Mouse (Mus musculus) 3T3-L1 (cell line): ENCODE results near the gene Eps15l1.

ENCODE experiments used
- DNase-seq: peaks from one replicate; pipeline ENCODE4 v3.0.0-alpha.2; 2015; ENCODE audit warnings: low read depth, low spot score

The Eps15l1 gene

GRCm38 (mm10) chr8:72413839-72414238 lies 7.4 kb downstream of the Eps15l1 start:
- DNase-seq = peak; percentile 42

- DNase-seq = peak; percentile 78
Measured at GRCm38 (mm10) chr8:72409443-72409842, 11.8 kb downstream of the Eps15l1 start.

- peak; percentile 80 for DNase-seq
Measured at GRCm38 (mm10) chr8:72407878-72408277, 13.4 kb downstream of the Eps15l1 start.

GRCm38 (mm10) chr8:72402981-72403380 lies 18.3 kb downstream of the Eps15l1 start:
- DNase-seq = no peak

GRCm38 (mm10) chr8:72401381-72401780 lies 19.9 kb downstream of the Eps15l1 start:
- DNase-seq = no peak

- DNase-seq = no peak
Measured at GRCm38 (mm10) chr8:72385737-72386136, 35.5 kb downstream of the Eps15l1 start.

GRCm38 (mm10) chr8:72382395-72382794 lies 38.9 kb downstream of the Eps15l1 start:
- DNase-seq = peak; percentile 25

- DNase-seq = no peak
Measured at GRCm38 (mm10) chr8:72380656-72381055, 40.6 kb downstream of the Eps15l1 start.

- no peak for DNase-seq
Measured at GRCm38 (mm10) chr8:72376900-72377299, 44.4 kb downstream of the Eps15l1 start.

GRCm38 (mm10) chr8:72376309-72376708 lies 45.0 kb downstream of the Eps15l1 start:
- DNase-seq = no peak

- DNase-seq = no peak
Measured at GRCm38 (mm10) chr8:72375161-72375560, 46.1 kb downstream of the Eps15l1 start.

GRCm38 (mm10) chr8:72372311-72372710 lies 48.9 kb downstream of the Eps15l1 start:
- DNase-seq = no peak

- no peak for DNase-seq
Measured at GRCm38 (mm10) chr8:72371356-72371755, 49.9 kb downstream of the Eps15l1 start.

- no peak for DNase-seq
Measured at GRCm38 (mm10) chr8:72366435-72366834, 54.8 kb downstream of the Eps15l1 start.

GRCm38 (mm10) chr8:72365826-72366225 lies 55.4 kb downstream of the Eps15l1 start:
- DNase-seq = peak; percentile 79

GRCm38 (mm10) chr8:72365016-72365415 lies 56.2 kb downstream of the Eps15l1 start:
- no peak for DNase-seq

GRCm38 (mm10) chr8:72363457-72363856 lies 57.8 kb downstream of the Eps15l1 start:
- DNase-seq = no peak

GRCm38 (mm10) chr8:72362754-72363153 lies 58.5 kb downstream of the Eps15l1 start:
- no peak for DNase-seq

- DNase-seq = no peak
Measured at GRCm38 (mm10) chr8:72360162-72360561, 61.1 kb downstream of the Eps15l1 start.

GRCm38 (mm10) chr8:72356593-72356992 lies 64.7 kb downstream of the Eps15l1 start:
- no peak for DNase-seq

GRCm38 (mm10) chr8:72354272-72354671 lies 67.0 kb downstream of the Eps15l1 start:
- no peak for DNase-seq

GRCm38 (mm10) chr8:72353700-72354045 lies 67.6 kb downstream of the Eps15l1 start:
- no peak for DNase-seq

- DNase-seq = no peak
Measured at GRCm38 (mm10) chr8:72352951-72353699, 68.1 kb downstream of the Eps15l1 start.
